Mouse (Mus musculus): ENCODE results near the gene Ankef1. TPM values are rescaled to one million over a fixed set of nuclear protein-coding genes. Genes with fewer than 3 reads are reported as not detected.

The Ankef1 gene
- polyA plus RNA-seq (2012; rRNA removed): 0.35 and 0.44 TPM in 2 replicates

DNA sequence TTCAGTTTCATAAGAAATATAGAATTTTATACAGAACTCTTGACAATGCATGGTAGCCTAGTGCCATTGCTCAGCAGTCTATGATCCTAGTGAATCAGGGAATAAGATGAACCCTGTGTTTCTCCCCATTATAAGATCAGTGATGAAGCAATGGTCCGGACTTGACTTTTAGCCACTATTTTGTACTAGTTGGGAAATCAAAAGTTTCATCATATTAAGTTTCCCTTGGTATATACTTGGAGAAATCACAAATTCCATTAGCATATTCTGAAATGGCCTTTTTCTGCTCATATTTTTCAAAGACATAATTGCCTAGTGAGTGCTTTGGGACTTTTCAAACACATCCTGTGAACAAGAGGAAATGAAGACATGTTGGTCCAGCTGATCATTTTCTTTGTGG lies at the start of gene Ankef1:
Gene Ankef1 (plus strand): TSS at position 260 of the 400 bp plus-strand sequence.
- no peaks in the 10 kb centered on the region for H3K4me1 ChIP-seq (ENCODE audit: control insufficient read depth, insufficient read depth, low read length)
- TF ChIP-seq POLR2A (IDR thresholded peaks at IDR 0.05; ENCODE audit: extremely low read depth, insufficient read depth, low read length): no peak
- no peak for TF ChIP-seq CTCF (IDR thresholded peaks at IDR 0.05; ENCODE audit: extremely low read depth, insufficient read depth, low read length)

DNA sequence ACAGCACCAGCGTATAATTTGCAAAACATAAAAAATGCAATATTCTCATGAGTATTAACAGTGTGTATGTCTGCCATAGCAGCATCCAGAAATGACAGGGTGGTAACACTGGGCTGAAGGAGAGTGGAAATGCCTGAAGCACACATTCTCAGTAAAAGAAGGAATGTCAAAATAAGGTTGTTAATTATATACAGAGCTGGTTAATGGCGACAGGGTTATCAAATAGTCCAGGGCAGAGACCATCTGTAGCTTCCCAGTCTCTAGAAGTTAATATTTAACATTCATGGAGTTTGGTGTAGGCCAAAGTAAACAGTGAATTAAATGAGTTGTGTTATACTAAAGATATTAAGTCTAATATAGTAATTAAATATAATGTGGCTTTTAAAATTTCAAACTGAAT lies 45.2 kb upstream of the Ankef1 start:
- no peaks in the 10 kb centered on the region for H3K4me1 ChIP-seq (ENCODE audit: control insufficient read depth, insufficient read depth, low read length)
- TF ChIP-seq CTCF (IDR thresholded peaks at IDR 0.05; ENCODE audit: extremely low read depth, insufficient read depth, low read length) (no peak), POLR2A (IDR thresholded peaks at IDR 0.05; ENCODE audit: extremely low read depth, insufficient read depth, low read length) (no peak)
- no peak overlapping the region for H3K27ac ChIP-seq (ENCODE audit: insufficient read depth, low read length)
- no peak overlapping the region for H3K4me3 ChIP-seq (ENCODE audit: insufficient read depth, low read length)

More for the DNA sequence above, at the start of gene Ankef1:
- Histone ChIP-seq H3K4me3 (ENCODE audit: insufficient read depth, low read length) (no peak within 1 kb of the TSS), H3K27ac (ENCODE audit: insufficient read depth, low read length) (no peak within 1 kb of the TSS)

DNA sequence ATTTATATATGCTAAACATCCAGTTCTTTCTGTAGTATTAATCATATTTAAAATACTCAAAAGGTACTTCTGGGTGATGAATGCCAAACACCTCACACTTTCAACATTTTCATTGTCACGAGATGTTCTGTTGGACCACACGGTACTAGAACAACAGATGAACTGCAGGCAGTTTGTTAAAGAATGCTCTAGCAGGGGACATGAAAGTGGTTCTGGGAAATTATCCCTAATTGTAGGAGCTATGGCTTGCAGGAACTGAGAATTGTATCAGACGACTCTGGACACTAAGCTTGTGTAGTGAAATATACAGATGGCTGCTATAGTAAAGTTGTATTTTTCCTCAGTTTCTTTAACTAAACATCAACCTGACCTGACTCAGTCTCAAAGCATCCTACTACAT lies 44.8 kb upstream of the Ankef1 start:
- no peak for TF ChIP-seq CTCF (IDR thresholded peaks at IDR 0.05; ENCODE audit: extremely low read depth, insufficient read depth, low read length)
- TF ChIP-seq POLR2A (IDR thresholded peaks at IDR 0.05; ENCODE audit: extremely low read depth, insufficient read depth, low read length): no peak

DNA sequence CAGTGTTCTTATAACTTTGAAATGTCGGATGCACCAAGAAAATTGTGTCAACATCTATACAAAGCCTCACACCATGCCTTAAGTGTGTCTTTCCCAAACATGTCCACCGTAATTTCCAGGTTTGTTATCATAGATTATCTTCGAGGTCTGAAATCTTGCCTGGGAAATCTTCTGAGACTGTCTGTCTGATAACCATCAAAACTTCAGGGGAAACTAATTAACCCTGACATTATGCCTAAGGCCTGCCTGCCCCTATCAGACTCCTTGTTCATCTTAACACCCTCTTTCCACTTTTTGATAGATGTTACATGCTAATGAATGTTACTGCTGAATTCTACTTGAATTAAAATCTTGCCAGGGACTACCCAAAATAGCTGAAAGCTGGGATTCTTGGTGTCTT lies 24.1 kb upstream of the Ankef1 start:
- H3K4me1 ChIP-seq (ENCODE audit: control insufficient read depth, insufficient read depth, low read length): no peaks in the 10 kb centered on the region
- TF ChIP-seq CTCF (IDR thresholded peaks at IDR 0.05; ENCODE audit: extremely low read depth, insufficient read depth, low read length): no peak
- no peak for TF ChIP-seq POLR2A (IDR thresholded peaks at IDR 0.05; ENCODE audit: extremely low read depth, insufficient read depth, low read length)
- no peak overlapping the region for H3K27ac ChIP-seq (ENCODE audit: insufficient read depth, low read length)
- H3K4me3 ChIP-seq (ENCODE audit: insufficient read depth, low read length): no peak overlapping the region

More for the DNA sequence above, 44.8 kb upstream of the Ankef1 start:
- no peaks in the 10 kb centered on the region for H3K4me1 ChIP-seq (ENCODE audit: control insufficient read depth, insufficient read depth, low read length)
- H3K4me3 ChIP-seq (ENCODE audit: insufficient read depth, low read length): no peak overlapping the region
- no peak overlapping the region for H3K27ac ChIP-seq (ENCODE audit: insufficient read depth, low read length)

DNA sequence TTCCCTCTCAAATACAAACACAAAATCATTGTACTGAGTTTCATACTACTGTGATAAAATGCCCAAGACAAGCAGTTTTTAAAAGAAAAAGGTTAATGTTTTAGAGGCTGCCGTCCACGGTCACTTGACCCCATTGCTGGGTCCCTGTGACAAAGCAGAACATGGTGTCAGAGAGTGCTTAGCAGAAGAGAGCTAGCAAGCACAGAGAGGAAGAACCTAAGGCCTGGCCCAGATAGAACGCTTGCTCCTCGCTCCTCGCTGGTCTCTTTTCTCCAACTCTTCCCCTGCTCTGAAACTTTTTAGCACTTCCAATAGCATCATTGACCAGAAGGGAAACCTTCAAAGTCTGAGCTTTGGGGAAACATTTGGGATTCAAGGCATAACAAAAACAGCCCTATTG lies 19.4 kb upstream of the Ankef1 start:
- H3K4me3 ChIP-seq (ENCODE audit: insufficient read depth, low read length): no peak overlapping the region
- no peaks in the 10 kb centered on the region; the same call in 1 of the 2 replicates for H3K4me1 ChIP-seq (ENCODE audit: control insufficient read depth, insufficient read depth, low read length)
- TF ChIP-seq POLR2A (IDR thresholded peaks at IDR 0.05; ENCODE audit: extremely low read depth, insufficient read depth, low read length): no peak
- TF ChIP-seq CTCF (IDR thresholded peaks at IDR 0.05; ENCODE audit: extremely low read depth, insufficient read depth, low read length): no peak
- no peak overlapping the region for H3K27ac ChIP-seq (ENCODE audit: insufficient read depth, low read length)

DNA sequence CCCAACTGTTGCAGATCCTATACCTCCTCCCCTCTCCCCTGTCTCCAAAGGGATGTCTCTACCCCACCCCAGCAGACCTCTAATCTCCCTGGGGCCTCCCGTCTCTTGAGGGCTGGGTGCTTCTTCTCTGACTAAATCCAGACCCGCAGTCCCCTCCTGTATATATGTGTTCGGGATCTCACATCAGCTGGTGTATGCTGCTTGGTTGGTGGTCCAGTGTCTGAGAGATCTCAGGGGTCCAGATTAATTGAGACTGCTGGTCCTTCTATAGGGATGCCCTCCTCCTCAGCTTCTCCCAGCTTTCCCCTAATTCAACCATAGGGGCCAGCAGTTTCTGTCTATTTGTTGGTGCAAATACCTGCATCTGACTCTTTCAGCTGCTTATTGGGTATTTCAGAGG lies 18.7 kb upstream of the Ankef1 start:
- TF ChIP-seq POLR2A (IDR thresholded peaks at IDR 0.05; ENCODE audit: extremely low read depth, insufficient read depth, low read length): no peak
- no peak for TF ChIP-seq CTCF (IDR thresholded peaks at IDR 0.05; ENCODE audit: extremely low read depth, insufficient read depth, low read length)
- H3K27ac ChIP-seq (ENCODE audit: insufficient read depth, low read length): no peak overlapping the region
- no peaks in the 10 kb centered on the region; the same call in 1 of the 2 replicates for H3K4me1 ChIP-seq (ENCODE audit: control insufficient read depth, insufficient read depth, low read length)

DNA sequence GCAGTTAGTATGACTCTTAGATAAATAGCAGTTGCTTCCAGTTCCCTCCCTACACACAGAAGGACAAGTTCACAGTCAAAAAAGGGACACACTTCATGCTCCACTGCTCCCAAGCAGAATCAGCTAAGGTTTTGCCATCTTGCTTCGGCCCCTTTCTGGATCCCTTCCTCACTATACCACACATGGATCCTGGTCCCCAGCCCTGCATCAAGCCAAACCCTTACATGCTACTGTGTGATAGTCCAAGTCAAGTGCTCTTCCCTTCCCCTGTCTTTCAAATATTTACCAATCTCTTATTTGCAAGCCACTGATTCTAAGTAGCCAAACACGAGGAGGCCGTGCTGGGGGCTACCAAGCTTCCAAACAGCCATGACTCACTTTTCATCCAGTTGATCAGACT lies 16.8 kb upstream of the Ankef1 start:
- TF ChIP-seq CTCF (IDR thresholded peaks at IDR 0.05; ENCODE audit: extremely low read depth, insufficient read depth, low read length) (no peak), POLR2A (IDR thresholded peaks at IDR 0.05; ENCODE audit: extremely low read depth, insufficient read depth, low read length) (no peak)
- Histone ChIP-seq H3K4me1 (ENCODE audit: control insufficient read depth, insufficient read depth, low read length) (no peaks in the 10 kb centered on the region; the same call in 1 of the 2 replicates), H3K27ac (ENCODE audit: insufficient read depth, low read length) (no peak overlapping the region), H3K4me3 (ENCODE audit: insufficient read depth, low read length) (no peak overlapping the region)

More for the DNA sequence above, 18.7 kb upstream of the Ankef1 start:
- H3K4me3 ChIP-seq (ENCODE audit: insufficient read depth, low read length): no peak overlapping the region

DNA sequence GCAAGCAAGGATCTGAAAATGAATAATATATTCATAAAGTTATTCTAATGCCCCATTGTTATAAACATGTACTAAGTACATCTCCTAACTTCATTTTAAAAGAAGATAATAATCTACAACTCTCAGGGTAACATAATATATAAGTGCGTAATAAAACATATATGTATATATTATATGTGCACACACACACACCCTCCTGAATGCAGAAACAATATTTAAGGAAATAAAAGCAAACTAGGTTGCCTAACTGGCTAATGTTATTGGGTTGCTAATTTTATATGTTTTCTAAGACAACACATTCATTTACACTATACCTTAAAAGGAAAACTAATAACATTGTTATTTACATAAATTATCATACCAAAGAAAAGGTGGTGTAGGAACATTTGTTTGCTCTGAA lies 16.3 kb upstream of the Ankef1 start:
- no peaks in the 10 kb centered on the region; the same call in 1 of the 2 replicates for H3K4me1 ChIP-seq (ENCODE audit: control insufficient read depth, insufficient read depth, low read length)
- TF ChIP-seq CTCF (IDR thresholded peaks at IDR 0.05; ENCODE audit: extremely low read depth, insufficient read depth, low read length) (no peak), POLR2A (IDR thresholded peaks at IDR 0.05; ENCODE audit: extremely low read depth, insufficient read depth, low read length) (no peak)
- H3K4me3 ChIP-seq (ENCODE audit: insufficient read depth, low read length): no peak overlapping the region
- no peak overlapping the region for H3K27ac ChIP-seq (ENCODE audit: insufficient read depth, low read length)

DNA sequence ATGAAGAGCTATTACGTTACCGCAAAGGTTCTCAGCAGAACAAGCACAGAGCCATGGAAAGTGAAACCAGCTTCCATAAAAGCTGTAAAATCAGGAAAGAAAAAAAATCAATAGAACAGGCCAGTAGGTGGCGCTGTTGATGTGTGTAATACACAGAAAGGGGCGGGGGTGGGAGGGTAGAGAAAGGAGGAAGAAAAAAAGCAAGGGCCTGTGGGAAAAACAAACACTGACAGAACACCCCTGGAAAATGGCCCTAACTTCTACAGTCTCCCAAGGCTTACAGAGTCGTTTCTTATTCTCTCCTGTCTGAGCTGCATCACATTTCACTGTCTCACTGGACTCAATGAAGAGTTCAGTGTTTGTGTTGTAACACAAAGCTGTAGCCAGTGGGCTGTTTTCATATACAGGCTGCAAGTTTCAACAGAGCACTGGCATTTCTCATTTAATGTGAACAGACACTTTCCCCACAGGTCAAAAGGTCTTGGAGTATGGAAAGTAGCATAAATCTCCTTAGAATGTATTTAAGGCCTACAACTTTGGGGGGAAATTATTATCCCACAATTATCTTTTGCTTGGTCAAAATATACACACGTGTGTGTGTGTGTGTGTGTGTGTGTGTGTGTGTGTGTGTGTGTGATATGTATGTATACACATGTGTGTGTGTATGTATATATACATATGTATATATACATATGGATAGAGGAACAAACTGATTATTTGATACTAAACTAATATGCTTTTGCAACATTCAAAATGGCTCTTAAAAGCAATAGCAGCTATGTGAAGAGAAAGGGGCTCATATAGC lies 15.7 kb upstream of the Ankef1 start:
- H3K4me3 ChIP-seq (ENCODE audit: insufficient read depth, low read length): no peak overlapping the region
- TF ChIP-seq CTCF (IDR thresholded peaks at IDR 0.05; ENCODE audit: extremely low read depth, insufficient read depth, low read length) (peak; percentile 56), POLR2A (IDR thresholded peaks at IDR 0.05; ENCODE audit: extremely low read depth, insufficient read depth, low read length) (no peak)
- H3K4me1 ChIP-seq (ENCODE audit: control insufficient read depth, insufficient read depth, low read length): no peaks in the 10 kb centered on the region; the same call in 1 of the 2 replicates
- H3K27ac ChIP-seq (ENCODE audit: insufficient read depth, low read length): peak overlapping the region; percentile 45; the same call in 1 of the 2 replicates

DNA sequence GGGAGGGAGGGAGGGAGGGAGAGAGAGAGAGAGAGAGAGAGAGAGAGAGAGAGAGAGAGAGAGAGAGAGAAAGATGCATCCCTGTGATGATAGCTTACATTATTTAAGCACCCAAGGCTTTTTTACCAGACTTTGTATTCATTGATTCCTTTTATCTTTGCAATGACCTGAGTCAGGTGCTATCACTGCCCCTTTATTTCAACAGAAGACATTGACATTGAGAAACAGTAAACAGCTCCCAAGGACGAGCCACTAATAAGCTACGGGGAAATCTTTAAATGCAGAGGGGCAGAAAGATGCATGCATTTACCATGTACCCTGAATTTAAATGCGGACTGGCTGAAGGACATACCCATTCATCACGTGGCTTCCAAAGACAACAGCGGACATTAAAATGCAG lies 14.7 kb upstream of the Ankef1 start:
- no peaks in the 10 kb centered on the region; the same call in 1 of the 2 replicates for H3K4me1 ChIP-seq (ENCODE audit: control insufficient read depth, insufficient read depth, low read length)
- TF ChIP-seq CTCF (IDR thresholded peaks at IDR 0.05; ENCODE audit: extremely low read depth, insufficient read depth, low read length): no peak
- no peak for TF ChIP-seq POLR2A (IDR thresholded peaks at IDR 0.05; ENCODE audit: extremely low read depth, insufficient read depth, low read length)
- H3K27ac ChIP-seq (ENCODE audit: insufficient read depth, low read length): no peak overlapping the region
- H3K4me3 ChIP-seq (ENCODE audit: insufficient read depth, low read length): no peak overlapping the region
